Mouse (Mus musculus): ENCODE measurements around the gene Higd1a. TPM values are rescaled to one million over a fixed set of nuclear protein-coding genes. Genes with fewer than 3 reads are reported as not detected.

Gene Higd1a
- polyA plus RNA-seq, 1 experiment from 2014 or later = 214 TPM

GRCm38 (mm10) chr9:121890441-121890941, 32.3 kb upstream of the Higd1a start:
- ATAC-seq (replicated peaks; ENCODE audit: low FRiP score) = peak; percentile 45; the same call in 1 of the 2 replicates
- Histone ChIP-seq H3K4me2 (peak overlapping the region; percentile 35; the same call in 1 of the 2 replicates), H3K27ac (ENCODE audit: low read depth, low read length) (no peak overlapping the region), H3K36me3 (ENCODE audit: control insufficient read depth, insufficient read depth, low read length) (no peaks in the 10 kb centered on the region), H3K9ac (ENCODE audit: low read depth, low read length) (no peak overlapping the region), H3K4me3 (ENCODE audit: low read depth, low read length) (no peak overlapping the region), H3K9me3 (ENCODE audit: control insufficient read depth, low read length) (no peaks in the 10 kb centered on the region), H3K4me1 (replicated peaks; ENCODE audit: control insufficient read depth, insufficient read depth, low read length) (peaks cover 3% of the 10 kb centered on the region), H3K27me3 (replicated peaks; ENCODE audit: control insufficient read depth, insufficient read depth, low read length) (no peaks in the 10 kb centered on the region)
- WGBS = 17% methylated on average over 18 of the region's 18 CpGs
- peak; percentile 47 for DNase-seq (ENCODE audit: low spot score)

GRCm38 (mm10) chr9:121889927-121890440, 31.8 kb upstream of the Higd1a start:
- DNase-seq (ENCODE audit: low spot score) = no peak
- H3K4me1 ChIP-seq (replicated peaks; ENCODE audit: control insufficient read depth, insufficient read depth, low read length) = peaks cover 3% of the 10 kb centered on the region
- no peaks in the 10 kb centered on the region for H3K27me3 ChIP-seq (replicated peaks; ENCODE audit: control insufficient read depth, insufficient read depth, low read length)
- no peak overlapping the region for H3K27ac ChIP-seq (ENCODE audit: low read depth, low read length)
- no peak overlapping the region for H3K4me3 ChIP-seq (ENCODE audit: low read depth, low read length)
- H3K4me2 ChIP-seq = no peak overlapping the region
- no peak overlapping the region for H3K9ac ChIP-seq (ENCODE audit: low read depth, low read length)
- WGBS = 69% methylated on average over 4 of the region's 4 CpGs
- H3K36me3 ChIP-seq (ENCODE audit: control insufficient read depth, insufficient read depth, low read length) = no peaks in the 10 kb centered on the region
- no peaks in the 10 kb centered on the region for H3K9me3 ChIP-seq (ENCODE audit: control insufficient read depth, low read length)
- no peak for ATAC-seq (replicated peaks; ENCODE audit: low FRiP score)

GRCm38 (mm10) chr9:121882015-121882457, 23.9 kb upstream of the Higd1a start:
- Histone ChIP-seq H3K4me1 (replicated peaks; ENCODE audit: control insufficient read depth, insufficient read depth, low read length) (no peaks in the 10 kb centered on the region), H3K4me3 (ENCODE audit: low read depth, low read length) (no peak overlapping the region), H3K27ac (ENCODE audit: low read depth, low read length) (0 out of 2 replicates have a peak overlapping the region, but pooled peaks have one; percentile 32), H3K9ac (ENCODE audit: low read depth, low read length) (no peak overlapping the region), H3K36me3 (ENCODE audit: control insufficient read depth, insufficient read depth, low read length) (no peaks in the 10 kb centered on the region), H3K27me3 (replicated peaks; ENCODE audit: control insufficient read depth, insufficient read depth, low read length) (no peaks in the 10 kb centered on the region), H3K4me2 (no peak overlapping the region), H3K9me3 (ENCODE audit: control insufficient read depth, low read length) (no peaks in the 10 kb centered on the region)
- WGBS = 24% methylated on average over 7 of the region's 7 CpGs
- peak; percentile 58 for ATAC-seq (replicated peaks; ENCODE audit: low FRiP score)
- DNase-seq (ENCODE audit: low spot score) = no peak

GRCm38 (mm10) chr9:121881301-121881700, 23.1 kb upstream of the Higd1a start:
- WGBS = 76% methylated on average over 6 of the region's 6 CpGs
- no peak overlapping the region for H3K27ac ChIP-seq (ENCODE audit: low read depth, low read length)
- H3K4me3 ChIP-seq (ENCODE audit: low read depth, low read length) = no peak overlapping the region

GRCm38 (mm10) chr9:121880840-121881239, 22.7 kb upstream of the Higd1a start:
- no peak overlapping the region for H3K4me2 ChIP-seq
- H3K36me3 ChIP-seq (ENCODE audit: control insufficient read depth, insufficient read depth, low read length) = no peaks in the 10 kb centered on the region
- no peak overlapping the region for H3K9ac ChIP-seq (ENCODE audit: low read depth, low read length)
- DNase-seq (ENCODE audit: low spot score) (peak; percentile 43), ATAC-seq (replicated peaks; ENCODE audit: low FRiP score) (no peak; the same call in 1 of the 2 replicates)
- H3K4me1 ChIP-seq (replicated peaks; ENCODE audit: control insufficient read depth, insufficient read depth, low read length) = no peaks in the 10 kb centered on the region
- H3K27ac ChIP-seq (ENCODE audit: low read depth, low read length) = no peak overlapping the region
- no peaks in the 10 kb centered on the region for H3K9me3 ChIP-seq (ENCODE audit: control insufficient read depth, low read length)
- WGBS = 21% methylated on average over 14 of the region's 14 CpGs
- no peak overlapping the region for H3K4me3 ChIP-seq (ENCODE audit: low read depth, low read length)
- no peaks in the 10 kb centered on the region for H3K27me3 ChIP-seq (replicated peaks; ENCODE audit: control insufficient read depth, insufficient read depth, low read length)

More at GRCm38 (mm10) chr9:121881301-121881700, 23.1 kb upstream of the Higd1a start:
- Histone ChIP-seq H3K9me3 (ENCODE audit: control insufficient read depth, low read length) (no peaks in the 10 kb centered on the region), H3K36me3 (ENCODE audit: control insufficient read depth, insufficient read depth, low read length) (no peaks in the 10 kb centered on the region), H3K27me3 (replicated peaks; ENCODE audit: control insufficient read depth, insufficient read depth, low read length) (no peaks in the 10 kb centered on the region), H3K4me1 (replicated peaks; ENCODE audit: control insufficient read depth, insufficient read depth, low read length) (no peaks in the 10 kb centered on the region), H3K9ac (ENCODE audit: low read depth, low read length) (no peak overlapping the region), H3K4me2 (no peak overlapping the region)
- DNase-seq (ENCODE audit: low spot score) (no peak), ATAC-seq (replicated peaks; ENCODE audit: low FRiP score) (no peak)

GRCm38 (mm10) chr9:121877052-121877740, 19.0 kb upstream of the Higd1a start:
- Histone ChIP-seq H3K9me3 (ENCODE audit: control insufficient read depth, low read length) (no peaks in the 10 kb centered on the region), H3K27ac (ENCODE audit: low read depth, low read length) (no peak overlapping the region), H3K36me3 (ENCODE audit: control insufficient read depth, insufficient read depth, low read length) (no peaks in the 10 kb centered on the region), H3K9ac (ENCODE audit: low read depth, low read length) (no peak overlapping the region), H3K4me1 (replicated peaks; ENCODE audit: control insufficient read depth, insufficient read depth, low read length) (no peaks in the 10 kb centered on the region), H3K4me2 (no peak overlapping the region), H3K4me3 (ENCODE audit: low read depth, low read length) (no peak overlapping the region), H3K27me3 (replicated peaks; ENCODE audit: control insufficient read depth, insufficient read depth, low read length) (no peaks in the 10 kb centered on the region)
- no peak for DNase-seq (ENCODE audit: low spot score)
- WGBS = 21% methylated on average over 3 of the region's 3 CpGs
- no peak for ATAC-seq (replicated peaks; ENCODE audit: low FRiP score)

GRCm38 (mm10) chr9:121873578-121873977, 15.4 kb upstream of the Higd1a start:
- Histone ChIP-seq H3K27me3 (replicated peaks; ENCODE audit: control insufficient read depth, insufficient read depth, low read length) (no peaks in the 10 kb centered on the region), H3K4me2 (no peak overlapping the region), H3K4me3 (ENCODE audit: low read depth, low read length) (no peak overlapping the region), H3K36me3 (ENCODE audit: control insufficient read depth, insufficient read depth, low read length) (no peaks in the 10 kb centered on the region), H3K4me1 (replicated peaks; ENCODE audit: control insufficient read depth, insufficient read depth, low read length) (no peaks in the 10 kb centered on the region), H3K27ac (ENCODE audit: low read depth, low read length) (no peak overlapping the region), H3K9ac (ENCODE audit: low read depth, low read length) (no peak overlapping the region), H3K9me3 (ENCODE audit: control insufficient read depth, low read length) (no peaks in the 10 kb centered on the region)
- DNase-seq (ENCODE audit: low spot score) (no peak), ATAC-seq (replicated peaks; ENCODE audit: low FRiP score) (no peak)

- no peak overlapping the region for H3K27ac ChIP-seq (ENCODE audit: low read depth, low read length)
- H3K4me2 ChIP-seq = no peak overlapping the region
- H3K9me3 ChIP-seq (ENCODE audit: control insufficient read depth, low read length) = no peaks in the 10 kb centered on the region
- DNase-seq (ENCODE audit: low spot score) (no peak), ATAC-seq (replicated peaks; ENCODE audit: low FRiP score) (no peak)
- no peaks in the 10 kb centered on the region for H3K27me3 ChIP-seq (replicated peaks; ENCODE audit: control insufficient read depth, insufficient read depth, low read length)
- no peak overlapping the region for H3K4me3 ChIP-seq (ENCODE audit: low read depth, low read length)
- WGBS = 68% methylated on average over 2 of the region's 2 CpGs
- H3K9ac ChIP-seq (ENCODE audit: low read depth, low read length) = no peak overlapping the region
- H3K4me1 ChIP-seq (replicated peaks; ENCODE audit: control insufficient read depth, insufficient read depth, low read length) = no peaks in the 10 kb centered on the region
- no peaks in the 10 kb centered on the region for H3K36me3 ChIP-seq (ENCODE audit: control insufficient read depth, insufficient read depth, low read length)
Measured at GRCm38 (mm10) chr9:121872062-121872683, 14.0 kb upstream of the Higd1a start.
